Mouse (Mus musculus): ENCODE measurements around the gene Lrp8.

Gene Lrp8

DNA sequence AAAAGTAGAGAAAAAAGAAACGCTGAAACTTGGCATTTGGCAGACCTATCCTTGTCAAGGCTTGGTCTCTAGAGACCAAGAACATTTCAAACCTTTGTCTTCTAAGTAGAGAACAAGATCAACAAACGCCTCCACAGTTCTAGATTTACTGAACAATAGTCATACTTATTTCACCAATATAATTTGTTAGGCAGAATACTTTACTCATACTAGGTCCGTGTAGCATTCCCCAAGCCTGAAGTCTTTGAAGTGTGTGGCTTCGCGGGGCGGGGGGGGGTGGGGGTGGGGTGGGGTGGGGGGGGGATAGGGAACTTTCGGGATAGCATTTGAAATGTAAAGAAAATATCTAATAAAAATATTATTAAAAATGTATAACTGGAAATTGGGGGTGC, 121.7 kb downstream of the Lrp8 start:
- no peak for DNase-seq
